Mouse (Mus musculus) spleen, postnatal 4 days (tissue): ENCODE data around the gene Rps19.

Experiments used
- DNase-seq, 2 experiments: peaks; one replicate each; pipeline ENCODE4 v3.0.0; 2022; ENCODE audit warnings: low spot score in 2 of 2

The Rps19 gene

GRCm38 (mm10) chr7:24902630-24903443, 18.7 kb downstream of the Rps19 start, which contains the start of gene Arhgef1:
Gene Arhgef1, plus strand, starts transcription at chr7:24902912.
- DNase-seq = peak; percentile 82 to 91

GRCm38 (mm10) chr7:24903444-24903825, 19.3 kb downstream of the Rps19 start:
- no peak for DNase-seq

- peak; percentile 98 for DNase-seq
Measured at GRCm38 (mm10) chr7:24904070-24904483, 19.9 kb downstream of the Rps19 start.

- DNase-seq = peak; percentile 78 to 88
Measured at GRCm38 (mm10) chr7:24904936-24905335, 20.8 kb downstream of the Rps19 start.

GRCm38 (mm10) chr7:24906551-24906950, 22.4 kb downstream of the Rps19 start:
- no peak for DNase-seq

- DNase-seq = peak in 1 of 2 experiments; percentile 42
Measured at GRCm38 (mm10) chr7:24907211-24907748, 23.1 kb downstream of the Rps19 start.

- DNase-seq = no peak
Measured at GRCm38 (mm10) chr7:24912480-24912879, 28.3 kb downstream of the Rps19 start.

- no peak for DNase-seq
Measured at GRCm38 (mm10) chr7:24918763-24919323, 34.7 kb downstream of the Rps19 start.

GRCm38 (mm10) chr7:24919728-24920127, 35.6 kb downstream of the Rps19 start:
- DNase-seq = no peak

GRCm38 (mm10) chr7:24930475-24930874, 46.3 kb downstream of the Rps19 start:
- no peak for DNase-seq

GRCm38 (mm10) chr7:24931651-24932050, 47.5 kb downstream of the Rps19 start:
- DNase-seq = no peak
